Mouse (Mus musculus) brain, embryonic 14.5 days (tissue): ENCODE results near the gene Xirp1. TPM values are rescaled to one million over a fixed set of nuclear protein-coding genes. Genes with fewer than 3 reads are reported as not detected.
A peak's percentile ranks its signal among the peaks of the same experiment; 100 is the strongest.

ENCODE experiments used
- DNase-seq: peaks from one replicate; pipeline ENCODE4 v3.0.0-alpha.2; 2011; ENCODE audit warnings: low read depth
- CTCF ChIP-seq: fragments of 200-500 bp; IDR thresholded peaks from 2 replicates; pipeline ENCODE4 v1.5.1; 2012; ENCODE audit warnings: inconsistent platforms, mild to moderate bottlenecking, moderate library complexity, borderline replicate concordance; ENCODE audit not compliant: insufficient read depth, insufficient read length; ENCODE audit errors: extremely low read depth
- POLR2A ChIP-seq: fragments of 200-500 bp; IDR thresholded peaks from 2 replicates; pipeline ENCODE4 v1.6.1; 2012; ENCODE audit warnings: mild to moderate bottlenecking, inconsistent platforms, borderline replicate concordance; ENCODE audit not compliant: poor library complexity, insufficient read depth, insufficient read length, severe bottlenecking; ENCODE audit errors: extremely low read depth
- polyA plus RNA-seq: library from polyadenylated mRNA; depleted of rRNA; stranded (reverse); fragments of >200 nt; gene quantifications from 2 replicates; pipeline ENCODE4 v1.2.3, GENCODE M21; 2012; rRNA removed

Gene Xirp1
- 0.01 TPM in 1 of 2 replicates, not detected in the other for polyA plus RNA-seq

DNA sequence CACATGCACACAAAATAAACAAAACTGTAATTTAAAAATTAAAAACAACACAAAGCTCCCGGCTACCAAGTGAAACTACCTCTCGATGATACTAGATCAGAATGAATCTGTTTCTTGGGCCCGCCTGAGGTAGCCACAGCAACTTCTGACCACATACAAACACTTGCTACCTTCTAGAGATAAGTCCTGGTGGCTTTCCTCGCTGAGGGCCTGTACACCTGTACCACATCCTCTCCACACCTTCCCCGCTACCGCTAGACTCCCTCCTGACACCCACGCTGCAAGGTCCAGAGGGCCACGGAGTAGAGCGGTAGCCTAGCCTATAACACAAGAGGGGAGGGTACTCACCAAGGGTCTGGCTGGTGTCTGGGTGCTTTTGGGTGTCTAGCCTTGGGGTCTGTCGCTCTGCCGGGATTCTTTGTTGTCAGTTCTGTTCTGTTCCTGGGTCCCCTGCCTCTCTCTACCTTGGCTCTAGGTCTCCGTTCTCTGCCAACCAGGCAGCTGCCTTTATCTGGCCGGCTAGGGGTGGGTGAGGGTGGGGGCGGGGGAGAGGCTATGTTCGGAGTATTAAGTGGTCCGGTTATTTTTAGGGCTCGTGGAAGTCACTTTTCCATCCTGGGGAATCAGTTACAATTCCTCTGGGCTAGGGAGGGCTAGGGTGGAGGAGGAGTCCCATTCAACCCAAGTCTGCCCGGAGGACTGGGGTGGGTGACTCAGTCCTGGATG, at the start of gene Xirp1:
Xirp1 (minus strand) TSS at position 513 of the 726 bp plus-strand sequence.
- TF ChIP-seq CTCF: no peak
- no peak for TF ChIP-seq POLR2A
- DNase-seq: no peak

DNA sequence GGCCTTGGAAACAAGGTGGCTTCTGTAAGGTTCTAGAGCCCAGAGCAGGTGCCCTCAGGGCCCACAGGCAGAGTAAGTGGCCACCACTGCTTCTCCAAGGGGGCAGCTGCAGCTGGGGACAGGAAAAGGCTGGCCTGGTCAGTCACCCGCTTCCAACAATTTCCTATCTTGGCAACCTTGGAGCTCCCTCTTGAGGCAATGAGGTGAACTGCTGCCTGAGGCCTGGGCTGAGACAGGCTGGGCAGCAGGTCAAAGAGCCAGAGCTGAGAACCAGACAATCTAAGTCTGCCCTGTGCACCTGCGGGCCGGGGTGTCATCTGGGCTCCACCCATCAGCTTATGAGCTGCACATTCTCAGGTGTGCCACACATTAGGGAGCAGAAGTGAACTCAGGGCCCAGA, 49.8 kb upstream of the Xirp1 start:
- no peak for TF ChIP-seq POLR2A
- TF ChIP-seq CTCF: peak; percentile 94
- peak; percentile 69 for DNase-seq

DNA sequence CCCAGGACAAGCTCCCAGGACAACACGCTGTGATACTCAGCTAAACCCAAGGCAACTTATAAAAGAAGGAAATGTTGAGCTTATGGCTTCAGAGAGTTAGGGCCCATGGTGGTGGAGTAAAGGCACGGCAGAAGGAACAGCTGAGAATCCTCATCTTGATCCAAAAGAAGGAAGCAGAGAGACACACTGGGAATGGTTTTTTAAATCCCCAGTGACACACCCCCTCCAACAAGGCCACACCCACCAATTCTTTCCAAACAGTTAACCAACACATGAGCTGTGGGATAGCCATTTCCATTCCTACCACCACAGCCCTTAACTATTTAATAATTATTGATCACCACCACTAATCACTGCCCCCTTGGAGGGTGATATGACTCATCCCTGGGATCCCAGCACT, 47.9 kb upstream of the Xirp1 start:
- no peak for DNase-seq
- TF ChIP-seq CTCF (no peak), POLR2A (no peak)

DNA sequence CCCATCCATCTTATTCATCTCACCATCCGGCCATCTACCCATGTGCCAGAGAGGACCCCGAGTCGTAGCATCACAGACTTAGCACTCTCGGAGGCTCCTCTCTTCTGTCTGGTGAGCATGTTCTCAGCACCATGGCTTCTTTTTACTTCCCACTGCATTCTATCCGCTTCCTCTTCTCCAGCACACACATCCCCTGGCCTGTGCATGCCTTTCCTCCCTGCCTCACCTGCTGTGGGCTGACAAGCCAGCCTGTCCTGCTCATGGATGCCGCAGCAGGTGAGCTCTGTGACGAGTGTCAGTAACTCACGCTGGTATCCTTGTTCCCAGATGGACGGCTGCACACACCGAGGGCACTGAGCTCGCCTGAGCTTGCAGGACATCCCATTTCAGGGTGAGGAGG, 46.4 kb upstream of the Xirp1 start, which contains the start of gene Cx3cr1:
Cx3cr1 (minus strand) TSS at position 101 of the 400 bp plus-strand sequence.
- no peak for DNase-seq
- TF ChIP-seq POLR2A (no peak), CTCF (no peak)

DNA sequence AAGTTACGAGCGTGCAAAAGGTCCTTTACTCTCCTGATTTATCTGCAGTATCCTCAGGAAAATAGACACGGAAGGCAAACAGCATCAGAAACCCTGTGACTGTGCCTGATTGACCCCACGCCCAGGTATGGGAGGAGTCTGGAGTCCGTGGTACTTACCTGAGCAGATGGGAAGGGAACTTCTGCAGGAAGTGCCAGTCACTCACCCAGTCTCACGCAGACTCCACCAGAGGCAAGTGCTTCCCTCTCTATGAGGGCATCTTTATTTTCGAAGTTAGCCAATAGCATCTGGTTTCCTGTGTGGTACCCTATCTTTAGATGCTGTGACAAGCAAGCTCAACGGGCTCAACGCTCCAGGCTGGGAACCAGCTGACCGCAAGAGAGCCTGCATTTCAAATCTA, 44.6 kb upstream of the Xirp1 start:
- TF ChIP-seq CTCF (no peak), POLR2A (no peak)
- DNase-seq: no peak

DNA sequence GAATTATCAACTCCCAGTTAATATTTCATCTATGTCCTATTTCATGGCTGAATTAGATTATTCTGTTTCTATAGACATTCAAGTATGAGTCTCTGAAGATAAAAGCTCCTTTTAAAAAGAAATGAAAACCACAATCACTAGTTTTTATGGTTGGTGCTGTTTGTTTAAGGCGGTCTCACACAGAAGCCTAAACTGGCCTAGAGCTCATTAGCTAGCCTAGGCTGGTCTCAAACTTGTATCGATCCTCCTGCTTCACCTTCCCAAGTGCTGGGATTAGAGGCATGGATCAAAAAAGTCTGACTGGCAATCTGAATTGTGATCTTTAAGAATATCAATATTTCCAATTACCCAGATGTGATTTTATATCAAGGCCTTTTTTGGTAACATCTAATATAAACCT, 44.2 kb upstream of the Xirp1 start:
- no peak for DNase-seq
- no peak for TF ChIP-seq CTCF
- no peak for TF ChIP-seq POLR2A

DNA sequence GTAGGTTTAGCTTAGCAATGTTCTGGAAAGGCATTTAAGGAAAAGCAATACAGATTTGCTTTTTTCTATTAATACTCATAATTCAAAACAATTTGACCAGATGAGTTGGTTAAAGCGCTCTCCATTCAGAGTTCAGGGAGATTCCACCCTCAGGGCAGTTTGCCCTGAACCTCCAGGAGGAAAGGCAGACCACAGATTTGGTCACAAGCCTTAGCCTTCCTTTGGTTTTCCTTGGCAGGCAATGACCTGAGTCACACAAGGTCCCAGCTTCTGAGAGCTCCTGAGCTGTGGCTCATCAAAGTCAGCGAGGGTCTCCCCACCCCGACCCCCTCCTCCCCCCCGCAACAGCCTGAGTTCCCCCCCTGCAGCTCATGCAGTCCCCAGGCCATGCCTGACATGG, 40.9 kb upstream of the Xirp1 start:
- TF ChIP-seq CTCF: no peak
- no peak for TF ChIP-seq POLR2A

DNA sequence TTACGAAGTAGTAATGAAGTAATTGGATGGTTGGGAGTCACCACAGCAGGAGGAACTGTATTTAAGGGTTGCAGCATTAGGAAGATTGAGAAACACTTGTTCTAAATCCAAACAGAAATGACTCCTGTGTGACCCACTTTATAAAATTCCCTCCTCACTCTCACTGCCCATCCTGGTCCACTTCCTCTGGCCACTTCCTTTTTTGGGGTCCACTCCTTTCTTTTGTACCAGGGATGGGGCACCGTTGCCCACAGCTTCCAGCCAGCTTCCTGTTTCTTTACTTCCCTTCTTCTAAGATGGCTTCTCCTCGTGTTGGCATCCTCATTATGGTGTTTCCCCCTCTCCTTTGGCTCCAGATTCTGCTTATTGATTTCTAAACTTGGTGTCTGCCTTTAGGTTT, 35.3 kb upstream of the Xirp1 start:
- DNase-seq: no peak

More for the DNA sequence above, 40.9 kb upstream of the Xirp1 start:
- no peak for DNase-seq

DNA sequence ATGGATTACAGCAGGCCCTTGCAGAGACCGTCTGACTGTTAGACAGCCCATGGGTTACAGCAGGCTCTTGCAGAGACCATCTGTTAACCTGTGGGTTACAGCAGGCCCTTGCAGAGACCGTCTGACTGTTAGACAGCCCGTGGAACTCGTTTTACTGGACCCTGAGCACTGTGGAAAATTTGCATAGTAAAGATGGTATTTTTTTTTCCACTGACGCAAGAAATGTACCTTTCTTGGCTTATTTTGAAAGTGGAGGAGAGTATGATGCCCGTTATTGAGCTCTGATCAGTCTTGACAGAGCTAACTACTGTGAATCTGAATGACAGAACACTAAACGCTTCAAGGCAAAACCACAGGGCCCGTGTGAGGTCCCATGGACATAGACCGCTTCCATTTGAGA, 32.8 kb upstream of the Xirp1 start:
- no peak for TF ChIP-seq CTCF
- TF ChIP-seq POLR2A: no peak
- no peak for DNase-seq

More for the DNA sequence above, 35.3 kb upstream of the Xirp1 start:
- TF ChIP-seq CTCF: no peak
- TF ChIP-seq POLR2A: no peak

DNA sequence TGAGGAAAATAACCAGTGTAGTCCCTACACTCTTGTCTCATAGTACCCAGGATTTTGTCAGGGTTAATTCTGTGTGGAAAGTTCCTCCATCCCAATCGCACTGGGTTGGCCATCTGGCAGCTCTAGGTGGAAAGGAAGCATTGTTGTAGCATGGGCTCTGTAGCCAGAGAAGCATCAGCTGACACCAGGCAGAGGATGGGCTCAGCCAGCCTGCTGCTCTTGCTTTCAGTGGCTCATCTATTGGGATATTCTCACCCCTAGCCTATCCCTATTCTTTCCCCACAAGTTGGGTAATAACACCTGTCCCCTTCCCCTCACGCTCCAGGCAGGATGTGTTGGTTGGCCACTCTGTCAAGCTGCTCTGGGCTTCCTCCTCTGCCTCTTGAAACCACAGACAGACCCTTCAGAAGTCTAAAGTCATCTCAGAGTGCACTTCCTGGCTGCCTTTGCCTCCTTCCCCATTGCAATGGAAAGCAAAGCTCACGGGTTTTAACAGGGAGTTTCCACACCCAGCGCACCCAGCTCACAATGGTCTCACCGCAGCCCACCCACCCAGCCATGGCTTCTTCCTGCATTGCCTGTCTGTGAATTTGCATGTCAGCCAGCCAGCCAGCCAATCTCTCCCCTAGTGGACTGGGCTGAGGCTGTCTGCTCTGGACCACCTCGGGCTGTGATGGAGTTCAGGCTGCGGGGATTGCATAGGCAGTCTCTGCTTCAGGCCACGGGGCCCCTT, 31.3 kb upstream of the Xirp1 start:
- DNase-seq: peak; percentile 35
- no peak for TF ChIP-seq CTCF
- no peak for TF ChIP-seq POLR2A

DNA sequence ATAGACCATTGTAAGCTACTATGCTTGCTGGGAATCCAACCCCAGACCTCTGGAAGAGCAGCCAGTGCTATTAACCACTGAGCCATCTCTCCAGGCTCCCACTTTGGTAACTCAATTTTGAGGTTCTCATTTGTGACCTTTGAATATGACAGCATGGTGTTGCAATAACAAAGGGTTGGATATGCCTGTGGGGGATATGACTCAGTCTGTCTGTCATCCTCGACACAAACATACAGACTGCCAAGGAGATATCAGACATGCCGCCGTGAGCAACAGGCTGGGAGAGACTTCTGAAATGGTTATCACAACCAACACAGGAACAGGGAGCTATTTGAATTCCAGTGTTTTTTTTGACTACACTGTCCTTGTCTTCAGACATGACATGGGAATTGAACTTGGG, 26.0 kb upstream of the Xirp1 start:
- TF ChIP-seq CTCF (no peak), POLR2A (no peak)
- no peak for DNase-seq
